Mouse (Mus musculus) G1E (cell line): Measurements from ENCODE around the gene AL731706.1. TPM values are rescaled to one million over a fixed set of nuclear protein-coding genes. Genes with fewer than 3 reads are reported as not detected.
"Not testable (repeated sequence)": the region's sequence is repeated elsewhere in the genome, so short reads cannot be mapped to it uniquely, and the experiment has no call there.

Source experiments
- ATAC-seq: 2 replicates; pipeline ENCODE4 v1.8.0; 2016; ENCODE audit warnings: mild to moderate bottlenecking; ENCODE audit not compliant: insufficient number of reproducible peaks, poor library complexity, low FRiP score, severe bottlenecking; ENCODE audit errors: extremely low read depth
- DNase-seq: peaks from one replicate; pipeline ENCODE4 v3.0.0; 2012; ENCODE audit warnings: low spot score
- H3K27me3 ChIP-seq: 2 replicates; pipeline ENCODE4 v1.6.1; 2012; ENCODE audit warnings: mild to moderate bottlenecking, low read length, inconsistent platforms; ENCODE audit not compliant: insufficient read depth
- H3K36me3 ChIP-seq: replicated peaks from 2 replicates; pipeline ENCODE3; 2012; ENCODE audit warnings: mild to moderate bottlenecking, inconsistent platforms
- H3K4me1 ChIP-seq: 2 replicates; pipeline ENCODE4 v1.6.1; 2012; ENCODE audit warnings: low read depth, low read length, inconsistent platforms, mixed read lengths; ENCODE audit not compliant: insufficient read depth
- H3K4me3 ChIP-seq: 2 replicates; pipeline ENCODE4 v1.5.1; 2012; ENCODE audit warnings: low read depth, mild to moderate bottlenecking, inconsistent platforms, low read length, moderate library complexity, mixed read lengths
- H3K9me3 ChIP-seq: replicated peaks from 2 replicates; pipeline ENCODE4 v1.6.1; 2012; ENCODE audit warnings: inconsistent platforms
- CTCF ChIP-seq: IDR thresholded peaks from 2 replicates; pipeline ENCODE4 v1.5.1; 2012; ENCODE audit warnings: low read depth, low read length, inconsistent platforms, mixed read lengths
- GATA1 ChIP-seq: IDR thresholded peaks from 2 replicates; pipeline ENCODE4 v1.6.1; 2012; ENCODE audit warnings: borderline replicate concordance, low read length, inconsistent platforms, mixed read lengths
- GATA2 ChIP-seq: IDR thresholded peaks from 2 replicates; pipeline ENCODE4 v1.6.1; 2012; ENCODE audit warnings: low read depth, low read length, inconsistent platforms, borderline replicate concordance
- POLR2AphosphoS5 ChIP-seq: IDR thresholded peaks from 2 replicates; pipeline ENCODE4 v1.6.1; 2012; ENCODE audit warnings: low read depth, low read length, inconsistent platforms; ENCODE audit not compliant: insufficient replicate concordance
- TAL1 ChIP-seq: conservative IDR thresholded peaks from 2 replicates; pipeline ENCODE4 v1.6.1; 2012; ENCODE audit warnings: low read depth, low read length, inconsistent platforms, mixed read lengths
- polyA plus RNA-seq: library from polyadenylated mRNA; stranded (reverse); fragments of >175 nt; gene quantifications from 2 replicates; pipeline ENCODE4 v1.2.3, GENCODE M21; 2012
- total RNA-seq, 2 experiments: library from RNA; stranded (forward) in 1 of 2; stranded (reverse) in 1 of 2; fragments of 200-1000 nt in 1 of 2; fragments of >200 nt in 1 of 2; fragmentation: Nextera tagmentation in 1 of 2; gene quantifications; 2 replicates each; pipeline ENCODE4 v1.2.3; 2014 to 2017

The AL731706.1 gene
- total and polyA plus RNA-seq, 3 experiments: 1.6 to 16.3 (median 4.7) TPM

- no peaks in the 10 kb centered on the region for H3K27me3 ChIP-seq
- H3K4me3 ChIP-seq: no peak overlapping the region
- H3K4me1 ChIP-seq: peaks cover 18% of the 10 kb centered on the region
- H3K36me3 ChIP-seq: peaks cover 5% of the 10 kb centered on the region
- no peaks in the 10 kb centered on the region for H3K9me3 ChIP-seq
- no peak for ATAC-seq
- TF ChIP-seq GATA2 (no peak), POLR2AphosphoS5 (no peak), GATA1 (no peak)
- no peak for DNase-seq
Measured at GRCm38 (mm10) chr2:136894494-136894893, 3.3 kb upstream of the AL731706.1 start.

DNA sequence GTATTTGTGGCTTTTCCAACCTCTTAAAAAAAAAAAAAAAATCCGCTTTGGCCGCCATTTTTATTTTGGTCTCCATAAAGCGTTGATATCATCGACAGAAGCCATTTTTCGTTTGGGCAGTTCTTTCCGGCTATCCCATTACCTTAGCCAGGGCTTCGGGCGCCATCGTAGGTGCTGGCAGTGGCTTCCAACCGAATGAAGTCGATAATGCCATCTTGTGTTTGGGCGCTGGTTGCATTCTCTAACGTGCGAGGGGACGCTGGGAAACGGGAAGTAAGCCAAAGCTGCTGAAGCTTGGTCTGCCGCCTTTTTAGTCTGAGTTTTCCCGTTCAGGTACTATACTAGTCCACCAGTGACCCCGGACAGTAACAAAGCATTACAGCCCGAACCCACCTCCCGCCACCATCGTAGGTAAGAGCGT is 772 bp upstream of the AL731706.1 start:
- DNase-seq: peak; percentile 43
- Histone ChIP-seq H3K9me3 (no peaks in the 10 kb centered on the region), H3K4me3 (peak overlapping the region; percentile 92), H3K4me1 (peaks cover 18% of the 10 kb centered on the region), H3K36me3 (peaks cover 8% of the 10 kb centered on the region), H3K27me3 (no peaks in the 10 kb centered on the region)
- TF ChIP-seq POLR2AphosphoS5 (no peak), GATA1 (no peak), TAL1 (no peak), CTCF (no peak), GATA2 (no peak)
- ATAC-seq: peak; percentile 80

DNA sequence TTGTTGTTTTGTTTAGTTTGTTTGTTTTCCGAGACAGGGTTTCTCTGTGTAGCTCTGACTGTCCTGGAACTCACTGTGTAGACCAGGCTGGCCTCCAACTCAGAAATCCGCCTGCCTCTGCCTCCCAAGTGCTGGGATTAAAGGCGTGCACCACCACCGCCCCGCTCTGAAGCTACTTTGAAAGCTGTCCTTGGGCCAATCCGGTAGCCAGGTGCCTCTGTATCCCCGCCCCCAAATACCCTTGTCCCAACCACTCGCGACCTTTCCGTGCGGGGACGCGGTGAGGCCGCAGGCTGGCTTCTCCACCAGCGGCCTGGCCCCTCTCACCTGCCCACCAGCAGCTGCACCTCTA is 497 bp downstream of the AL731706.1 start:
- Histone ChIP-seq H3K4me3 (peak overlapping the region; percentile 92), H3K4me1 (peaks cover 18% of the 10 kb centered on the region), H3K36me3 (peaks cover 14% of the 10 kb centered on the region)
- not testable (repeated sequence) for H3K9me3 ChIP-seq, H3K27me3 ChIP-seq
- DNase-seq: peak; percentile 63
- peak; percentile 37 for ATAC-seq

- ATAC-seq: no peak
- peaks cover 7% of the 10 kb centered on the region; the same call in 1 of the 2 replicates for H3K4me1 ChIP-seq
- no peaks in the 10 kb centered on the region for H3K27me3 ChIP-seq
- DNase-seq: no peak
- no peaks in the 10 kb centered on the region for H3K9me3 ChIP-seq
- H3K36me3 ChIP-seq: peaks cover 43% of the 10 kb centered on the region
- H3K4me3 ChIP-seq: no peak overlapping the region
- TF ChIP-seq TAL1 (no peak), GATA1 (no peak)
Measured at GRCm38 (mm10) chr2:136886846-136887245, 4.3 kb downstream of the AL731706.1 start.

DNA sequence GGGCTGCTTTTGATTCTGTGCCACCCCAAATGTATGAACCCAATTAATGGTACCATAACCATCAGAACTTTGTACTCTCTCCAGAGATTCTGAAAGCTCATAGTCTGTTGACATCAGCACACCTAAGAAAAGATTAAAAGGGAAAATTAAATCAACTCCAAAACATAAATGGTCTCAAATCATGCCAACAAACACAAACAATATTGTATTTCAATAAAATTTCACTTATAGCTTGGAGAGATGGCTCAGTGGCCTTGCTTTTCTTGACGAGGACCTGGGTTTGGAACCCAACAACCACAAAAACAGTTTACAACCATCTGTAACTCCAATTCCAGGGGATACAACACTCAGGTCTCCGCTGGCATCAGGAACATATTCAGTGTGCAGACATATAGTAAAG is 5.6 kb downstream of the AL731706.1 start, which contains the start of gene AL731706.2:
Gene AL731706.2 (minus strand): TSS at position 101 of the 400 bp plus-strand sequence.
- no peak for ATAC-seq
- no peak for DNase-seq
- Histone ChIP-seq H3K4me1 (peaks cover 7% of the 10 kb centered on the region; the same call in 1 of the 2 replicates), H3K27me3 (no peaks in the 10 kb centered on the region), H3K36me3 (peaks cover 54% of the 10 kb centered on the region), H3K4me3 (no peak within 1 kb of the TSS), H3K9me3 (no peaks in the 10 kb centered on the region)
- TF ChIP-seq GATA2 (no peak), GATA1 (no peak), CTCF (no peak), TAL1 (no peak), POLR2AphosphoS5 (no peak)

GRCm38 (mm10) chr2:136854543-136855388 is 36.4 kb downstream of the AL731706.1 start:
- ATAC-seq (no peak), DNase-seq (no peak)
- Histone ChIP-seq H3K9me3 (no peaks in the 10 kb centered on the region), H3K27me3 (no peaks in the 10 kb centered on the region), H3K4me1 (no peaks in the 10 kb centered on the region), H3K4me3 (no peak overlapping the region), H3K36me3 (no peaks in the 10 kb centered on the region)
- TF ChIP-seq TAL1 (no peak), GATA2 (no peak), POLR2AphosphoS5 (no peak)

DNA sequence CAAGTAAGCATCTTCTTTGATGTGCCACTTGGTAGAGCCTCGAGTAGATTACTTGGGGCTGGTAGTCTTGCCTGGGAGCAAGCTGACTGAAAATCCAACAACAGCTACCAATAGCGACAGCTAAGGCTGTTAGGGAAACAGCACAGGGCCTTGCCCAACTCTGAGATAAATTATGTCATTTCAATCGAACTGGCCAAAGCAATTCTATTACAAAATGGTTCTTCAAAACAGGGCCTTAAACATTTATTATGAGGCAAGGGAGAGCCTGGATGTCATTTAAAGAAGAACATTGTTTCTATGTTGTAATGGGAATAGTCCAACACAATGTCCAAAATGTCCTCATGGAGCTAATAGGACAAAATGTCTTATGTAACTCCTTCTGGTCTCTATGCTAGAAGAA is 40.8 kb downstream of the AL731706.1 start:
- TF ChIP-seq GATA2 (no peak), CTCF (no peak), POLR2AphosphoS5 (no peak), GATA1 (no peak), TAL1 (no peak)
- H3K9me3 ChIP-seq: no peaks in the 10 kb centered on the region
- ATAC-seq (no peak), DNase-seq (no peak)
- no peaks in the 10 kb centered on the region for H3K27me3 ChIP-seq
- no peaks in the 10 kb centered on the region for H3K4me1 ChIP-seq
- H3K36me3 ChIP-seq: no peaks in the 10 kb centered on the region
- H3K4me3 ChIP-seq: no peak overlapping the region
